Mouse (Mus musculus) adrenal gland, postnatal 14 days (tissue): ENCODE measurements around the gene Mrpl16. TPM values are rescaled to one million over a fixed set of nuclear protein-coding genes. Genes with fewer than 3 reads are reported as not detected.

Experiments used
- total RNA-seq: library from RNA; stranded (reverse); gene quantifications from 2 replicates; pipeline ENCODE4 v1.2.3, GENCODE M21; 2021

The Mrpl16 gene
- total RNA-seq, 1 experiment from 2014 or later: 79.8 TPM

Other genes starting within 250 kb of the Mrpl16 start
- 2.0 and 3.9 TPM in 2 replicates for gene Ms4a4d, start 233.6 kb upstream of the Mrpl16 start, total RNA-seq
- 2.1 and 2.7 TPM in 2 replicates for gene Ms4a6d, start 165.5 kb upstream of the Mrpl16 start, total RNA-seq
- gene Ms4a2, start 146.7 kb upstream of the Mrpl16 start, total RNA-seq: not detected in 2 replicates
- gene Ms4a3, start 129.5 kb upstream of the Mrpl16 start, total RNA-seq: not detected in 2 replicates
- gene Oosp2, start 109.8 kb upstream of the Mrpl16 start, total RNA-seq: not detected in 2 replicates
- 1.7 and 1.9 TPM in 2 replicates for gene Oosp1, start 79.2 kb upstream of the Mrpl16 start, total RNA-seq
- gene Oosp3, start 73.3 kb upstream of the Mrpl16 start, total RNA-seq: not detected in 2 replicates
- not detected in 2 replicates for gene Gif, start 22.8 kb upstream of the Mrpl16 start, total RNA-seq
- gene Stx3, start 49.0 kb downstream of the Mrpl16 start, total RNA-seq: 8.0 and 10.1 TPM in 2 replicates
- not detected in 2 replicates for gene Olfr1417, start 68.8 kb downstream of the Mrpl16 start, total RNA-seq
- not detected in 2 replicates for gene Olfr1418, start 90.7 kb downstream of the Mrpl16 start, total RNA-seq
- not detected in 2 replicates for gene Olfr1419, start 104.7 kb downstream of the Mrpl16 start, total RNA-seq
- gene Olfr1420, start 116.2 kb downstream of the Mrpl16 start, total RNA-seq: not detected in 2 replicates
- gene Patl1, start 142.0 kb downstream of the Mrpl16 start, total RNA-seq: 30.2 and 31.7 TPM in 2 replicates
- gene Osbp, start 195.6 kb downstream of the Mrpl16 start, total RNA-seq: 63.9 and 65.6 TPM in 2 replicates